Mouse (Mus musculus) liver, embryonic 15.5 days (tissue): ENCODE measurements around the gene Thrb. TPM values are rescaled to one million over a fixed set of nuclear protein-coding genes. Genes with fewer than 3 reads are reported as not detected.

Source experiments
- ATAC-seq: fragments of 200-750 bp; cut with Nextera tagmentation; 2 replicates; pipeline ENCODE4 v1.8.0; 2017; ENCODE audit warnings: moderate number of reproducible peaks, mild to moderate bottlenecking, moderate library complexity; ENCODE audit not compliant: insufficient read depth
- H3K27ac ChIP-seq: fragments of 300-500 bp; sonication (generic); replicated peaks from 2 replicates; pipeline ENCODE4 v1.5.1; 2015; ENCODE audit warnings: mild to moderate bottlenecking, inconsistent platforms
- H3K27me3 ChIP-seq: fragments of 300-500 bp; sonication (generic); 2 replicates; pipeline ENCODE4 v1.6.1; 2015; ENCODE audit warnings: mild to moderate bottlenecking, inconsistent platforms
- H3K36me3 ChIP-seq: fragments of 300-500 bp; sonication (generic); replicated peaks from 2 replicates; pipeline ENCODE4 v1.6.1; 2015; ENCODE audit warnings: moderate library complexity, mild to moderate bottlenecking, inconsistent platforms
- H3K4me1 ChIP-seq: fragments of 300-500 bp; sonication (generic); replicated peaks from 2 replicates; pipeline ENCODE4 v1.6.1; 2015; ENCODE audit warnings: inconsistent platforms
- H3K4me2 ChIP-seq: fragments of 300-500 bp; sonication (generic); 2 replicates; pipeline ENCODE4 v1.6.1; 2015; ENCODE audit warnings: moderate library complexity, mild to moderate bottlenecking, inconsistent platforms
- H3K4me3 ChIP-seq: fragments of 300-500 bp; sonication (generic); replicated peaks from 2 replicates; pipeline ENCODE4 v1.5.1; 2015; ENCODE audit warnings: mild to moderate bottlenecking, inconsistent platforms
- H3K9ac ChIP-seq: fragments of 300-500 bp; sonication (generic); 2 replicates; pipeline ENCODE4 v1.6.1; 2015; ENCODE audit warnings: moderate library complexity, mild to moderate bottlenecking, inconsistent platforms
- H3K9me3 ChIP-seq: fragments of 300-500 bp; sonication (generic); replicated peaks from 2 replicates; pipeline ENCODE4 v1.6.1; 2016; ENCODE audit warnings: inconsistent platforms
- WGBS: fragments of 180-500 bp; shearing (Covaris S2); methylation state at CpG from one replicate; pipeline ENCODE4 v1.1.7; 2015; ENCODE audit warnings: mixed read lengths; ENCODE audit not compliant: insufficient replicate concordance; 5-methylcytosine and 5-hydroxymethylcytosine counted together
- polyA plus RNA-seq: library from polyadenylated mRNA; unstranded; fragments of >200 nt; fragmentation: Nextera tagmentation; extraction: Ambion mirVana; gene quantifications from 2 replicates; pipeline ENCODE4 v1.2.1, GENCODE M21; 2015

Thrb gene
- polyA plus RNA-seq, 1 experiment from 2014 or later = 2.1 TPM

DNA sequence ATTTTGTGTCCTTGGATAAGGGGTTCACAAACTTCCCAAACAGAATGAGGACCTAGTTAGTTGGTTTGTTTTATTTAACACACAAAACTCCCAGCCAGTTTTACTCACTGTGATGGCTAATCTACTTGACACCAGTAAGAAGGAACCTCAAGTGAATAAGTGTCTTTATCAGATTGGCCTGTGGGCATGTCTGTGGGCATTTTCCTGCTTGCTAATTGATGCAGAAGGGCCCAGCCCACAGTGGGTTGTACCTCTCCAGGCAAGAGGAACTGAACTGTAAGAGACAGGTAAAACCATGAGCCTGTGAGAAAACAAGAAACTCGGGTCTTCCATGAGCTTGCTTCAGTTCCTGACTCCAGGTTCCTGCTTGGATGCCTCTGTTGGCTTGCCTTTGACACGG lies 215.9 kb downstream of the Thrb start:
- Histone ChIP-seq H3K27ac (no peak overlapping the region), H3K9me3 (no peaks in the 10 kb centered on the region), H3K4me1 (no peaks in the 10 kb centered on the region), H3K4me2 (no peak overlapping the region), H3K9ac (no peak overlapping the region), H3K4me3 (no peak overlapping the region), H3K36me3 (no peaks in the 10 kb centered on the region), H3K27me3 (no peaks in the 10 kb centered on the region)
- 16% methylated on average over 2 of the region's 2 CpGs for WGBS
- ATAC-seq = no peak

DNA sequence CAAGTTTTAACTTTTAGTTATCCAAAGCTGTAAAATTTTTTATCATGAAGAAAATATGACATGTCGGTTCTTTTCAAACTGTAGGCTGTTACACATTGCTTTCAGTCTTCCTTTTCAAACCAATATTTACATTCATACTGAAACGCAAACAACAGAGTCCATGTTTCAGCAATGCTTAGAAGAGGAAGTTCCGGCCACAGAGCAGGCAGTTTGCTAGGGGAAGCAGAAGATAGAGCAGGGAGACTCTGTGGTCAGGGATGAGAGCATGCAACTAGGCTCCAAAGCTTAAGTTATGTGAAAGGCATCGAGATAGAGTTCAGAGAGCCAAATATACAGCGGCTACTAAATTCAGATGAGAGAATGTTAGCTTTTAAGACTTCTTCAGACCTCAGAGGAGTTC lies 219.4 kb downstream of the Thrb start:
- no peak overlapping the region for H3K4me2 ChIP-seq
- no peak overlapping the region; the same call in 1 of the 2 replicates for H3K27ac ChIP-seq

DNA sequence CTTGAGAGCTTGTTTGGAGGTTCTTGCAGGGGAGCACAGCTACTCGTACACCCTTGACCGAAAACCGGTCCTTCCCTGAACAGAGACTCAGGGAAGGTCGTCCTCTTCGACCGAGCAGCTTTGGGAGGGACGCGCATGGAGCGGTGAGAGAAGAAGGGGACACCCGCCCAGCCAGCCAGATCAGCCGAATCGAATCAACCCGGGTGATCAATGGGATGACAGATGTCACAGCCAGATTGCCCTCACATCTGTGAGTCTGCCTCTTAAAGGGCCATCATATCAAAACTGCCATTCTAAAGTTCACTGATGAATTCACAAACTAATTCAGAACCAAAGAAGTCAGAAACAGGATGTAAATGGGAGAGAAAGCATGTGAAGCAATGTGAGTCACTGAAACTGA lies 224.8 kb downstream of the Thrb start:
- no peak overlapping the region for H3K9ac ChIP-seq
- H3K27ac ChIP-seq = no peak overlapping the region
- H3K4me1 ChIP-seq = no peaks in the 10 kb centered on the region
- no peaks in the 10 kb centered on the region for H3K9me3 ChIP-seq
- 67% methylated on average over 13 of the region's 13 CpGs for WGBS
- no peaks in the 10 kb centered on the region for H3K36me3 ChIP-seq
- no peak for ATAC-seq
- H3K4me2 ChIP-seq = no peak overlapping the region
- no peak overlapping the region for H3K4me3 ChIP-seq
- H3K27me3 ChIP-seq = no peaks in the 10 kb centered on the region

More for the DNA sequence above, 219.4 kb downstream of the Thrb start:
- no peak for ATAC-seq
- no peak overlapping the region for H3K4me3 ChIP-seq
- H3K27me3 ChIP-seq = no peaks in the 10 kb centered on the region
- no peaks in the 10 kb centered on the region for H3K36me3 ChIP-seq
- H3K4me1 ChIP-seq = no peaks in the 10 kb centered on the region
- no peak overlapping the region for H3K9ac ChIP-seq
- H3K9me3 ChIP-seq = no peaks in the 10 kb centered on the region
- 20% methylated on average over 5 of the region's 5 CpGs for WGBS

DNA sequence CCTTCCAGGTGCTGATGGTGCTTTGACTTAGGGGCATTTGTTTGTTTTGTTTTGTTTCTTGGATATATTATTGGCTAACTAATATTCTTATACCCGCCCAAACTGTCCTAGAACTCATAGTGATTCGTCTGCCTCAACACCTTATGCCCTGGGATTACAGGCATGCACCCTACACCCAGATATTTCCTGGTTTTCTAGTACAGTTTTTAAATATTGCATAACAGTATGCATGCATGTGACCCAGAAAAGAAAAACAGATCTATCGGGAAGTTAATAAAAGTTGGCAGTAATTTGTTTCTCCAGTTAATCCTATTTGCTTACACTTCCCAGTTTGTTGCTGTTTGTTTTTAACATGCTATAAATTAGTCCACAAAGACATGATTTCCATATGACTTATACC lies 225.3 kb downstream of the Thrb start:
- Histone ChIP-seq H3K9me3 (no peaks in the 10 kb centered on the region), H3K4me2 (no peak overlapping the region), H3K4me1 (no peaks in the 10 kb centered on the region), H3K27ac (no peak overlapping the region), H3K9ac (no peak overlapping the region), H3K36me3 (no peaks in the 10 kb centered on the region), H3K27me3 (no peaks in the 10 kb centered on the region), H3K4me3 (no peak overlapping the region)
- WGBS = 50% methylated on average over 3 of the region's 3 CpGs
- no peak for ATAC-seq

DNA sequence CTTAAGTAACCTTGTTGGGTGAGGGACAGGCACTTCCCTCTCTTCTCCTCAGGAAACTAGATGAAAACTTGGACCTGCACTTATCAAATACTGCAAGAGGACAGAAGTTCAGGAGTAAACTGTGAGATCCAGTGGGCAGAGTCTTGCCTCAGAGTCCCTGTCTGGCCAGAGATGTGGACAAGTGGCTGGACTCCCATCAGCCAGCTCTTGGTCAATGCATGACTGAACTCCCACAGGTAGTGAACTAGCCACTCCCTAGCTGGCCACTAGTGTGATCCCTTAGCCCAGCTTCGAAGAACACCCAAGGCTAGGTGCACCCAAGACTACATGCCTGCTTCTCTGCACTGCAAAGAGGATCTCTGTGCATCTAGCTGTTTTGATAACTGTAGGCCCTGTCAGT lies 234.7 kb downstream of the Thrb start:
- ATAC-seq = no peak
- Histone ChIP-seq H3K4me3 (no peak overlapping the region), H3K27me3 (no peaks in the 10 kb centered on the region), H3K4me2 (no peak overlapping the region), H3K36me3 (no peaks in the 10 kb centered on the region), H3K9me3 (no peaks in the 10 kb centered on the region), H3K4me1 (no peaks in the 10 kb centered on the region), H3K27ac (no peak overlapping the region), H3K9ac (no peak overlapping the region)
- 50% methylated on average over 1 of the region's 1 CpGs for WGBS

DNA sequence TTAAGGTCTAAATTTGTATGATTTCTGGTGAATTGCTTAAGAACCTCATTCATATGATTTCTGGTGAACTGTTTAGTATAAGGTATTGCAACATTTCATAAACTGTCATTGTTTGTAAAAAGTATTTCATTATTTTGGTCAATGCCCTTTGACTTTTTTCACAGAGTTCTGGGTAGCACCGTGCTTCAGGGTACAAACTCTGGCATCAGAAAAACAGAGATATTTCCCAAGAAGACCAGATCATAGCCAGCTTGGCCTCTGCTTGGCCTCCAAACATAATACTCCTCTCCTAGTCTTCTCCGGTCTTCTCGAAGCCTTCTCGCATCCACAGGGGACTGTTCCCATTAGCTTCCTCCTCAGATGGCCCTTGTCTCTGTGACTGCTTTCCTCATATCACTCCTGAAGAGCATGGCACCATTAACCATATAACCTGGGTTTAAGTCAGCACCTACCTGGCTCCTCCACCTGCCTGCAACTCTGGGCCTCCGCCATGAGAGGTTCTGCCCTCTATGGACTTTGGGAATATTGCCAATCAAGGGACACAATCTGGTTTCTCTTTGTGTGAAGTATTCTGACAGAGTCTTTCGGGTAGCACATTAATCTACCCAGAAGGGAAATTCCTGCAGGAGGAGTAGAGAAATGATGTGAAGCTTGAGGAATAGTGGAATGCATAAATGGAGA lies 239.8 kb downstream of the Thrb start:
- Histone ChIP-seq H3K4me2 (no peak overlapping the region), H3K27me3 (no peaks in the 10 kb centered on the region), H3K27ac (no peak overlapping the region), H3K9ac (no peak overlapping the region), H3K36me3 (no peaks in the 10 kb centered on the region), H3K9me3 (no peaks in the 10 kb centered on the region), H3K4me1 (no peaks in the 10 kb centered on the region), H3K4me3 (no peak overlapping the region)
- WGBS = 66% methylated on average over 6 of the region's 6 CpGs
- no peak for ATAC-seq

DNA sequence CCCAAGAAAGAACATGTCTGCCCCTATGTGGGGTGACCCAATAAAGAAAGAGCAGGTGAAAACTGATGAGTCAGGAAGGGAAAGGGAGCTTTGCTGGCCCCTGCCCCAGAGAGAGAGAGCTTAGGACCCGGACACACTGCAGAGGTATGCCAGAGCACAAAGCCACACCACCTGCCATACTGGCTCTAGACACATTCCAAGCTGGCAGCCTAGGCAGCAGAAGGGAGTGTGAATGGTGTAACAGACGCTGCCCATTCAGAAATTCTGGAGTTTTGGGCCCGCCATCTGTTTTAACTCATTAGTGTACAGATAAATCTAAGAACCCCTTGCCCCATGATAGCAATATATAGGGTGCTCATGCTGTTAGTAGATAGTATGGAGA lies 240.3 kb downstream of the Thrb start:
- ATAC-seq = no peak
- WGBS = 60% methylated on average over 3 of the region's 3 CpGs
- Histone ChIP-seq H3K4me1 (no peaks in the 10 kb centered on the region), H3K9me3 (no peaks in the 10 kb centered on the region), H3K4me3 (no peak overlapping the region), H3K4me2 (no peak overlapping the region), H3K9ac (no peak overlapping the region), H3K36me3 (no peaks in the 10 kb centered on the region), H3K27me3 (no peaks in the 10 kb centered on the region), H3K27ac (no peak overlapping the region)

DNA sequence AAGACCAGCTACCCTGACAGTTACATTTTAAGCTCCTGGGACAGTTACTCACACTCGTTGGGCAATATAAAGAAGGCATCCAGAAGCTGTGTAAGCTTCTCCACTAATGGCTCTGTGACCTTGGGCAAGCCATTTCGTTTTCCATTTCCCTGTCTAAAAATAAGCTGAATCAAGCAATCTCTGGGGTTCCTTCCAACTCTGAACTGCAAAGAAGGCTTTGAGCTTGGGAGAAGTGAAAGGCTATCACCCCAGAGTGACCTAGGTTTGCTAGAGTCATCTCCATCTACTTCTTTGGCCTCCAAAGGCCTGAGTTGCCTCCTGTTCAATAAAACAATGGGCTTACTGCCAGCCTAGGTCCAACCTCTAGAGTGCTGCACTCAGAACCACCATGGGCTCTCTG lies 242.4 kb downstream of the Thrb start:
- Histone ChIP-seq H3K9ac (no peak overlapping the region), H3K9me3 (no peaks in the 10 kb centered on the region), H3K4me2 (no peak overlapping the region), H3K27ac (no peak overlapping the region), H3K36me3 (no peaks in the 10 kb centered on the region), H3K4me1 (no peaks in the 10 kb centered on the region), H3K27me3 (no peaks in the 10 kb centered on the region), H3K4me3 (no peak overlapping the region)
- no peak for ATAC-seq
- WGBS = 43% methylated on average over 2 of the region's 2 CpGs

DNA sequence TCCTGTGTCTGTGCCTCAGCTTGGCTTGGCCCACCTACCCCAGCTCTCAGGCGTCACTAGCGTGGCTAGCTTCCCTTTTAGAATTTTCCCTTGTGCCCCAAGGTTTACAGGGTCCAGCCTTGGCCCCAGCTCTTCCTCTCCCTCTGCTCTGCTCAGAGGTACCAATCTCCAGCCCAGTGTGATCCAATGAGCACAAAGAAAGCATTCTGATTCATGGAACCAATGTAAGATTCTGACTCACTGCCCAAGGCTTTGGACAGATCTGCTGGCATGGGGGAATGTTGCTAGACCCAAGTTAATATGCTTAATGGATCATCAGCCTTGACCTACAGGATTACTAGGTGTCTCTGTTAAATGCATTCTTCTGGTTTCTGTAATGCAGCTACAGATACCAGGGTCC lies 243.1 kb downstream of the Thrb start:
- no peak overlapping the region for H3K4me2 ChIP-seq
- 26% methylated on average over 2 of the region's 2 CpGs for WGBS
- H3K9ac ChIP-seq = no peak overlapping the region
- no peaks in the 10 kb centered on the region for H3K4me1 ChIP-seq
- no peaks in the 10 kb centered on the region for H3K9me3 ChIP-seq
- no peak for ATAC-seq
- no peaks in the 10 kb centered on the region for H3K36me3 ChIP-seq
- no peak overlapping the region for H3K4me3 ChIP-seq
- no peaks in the 10 kb centered on the region for H3K27me3 ChIP-seq
- no peak overlapping the region for H3K27ac ChIP-seq

DNA sequence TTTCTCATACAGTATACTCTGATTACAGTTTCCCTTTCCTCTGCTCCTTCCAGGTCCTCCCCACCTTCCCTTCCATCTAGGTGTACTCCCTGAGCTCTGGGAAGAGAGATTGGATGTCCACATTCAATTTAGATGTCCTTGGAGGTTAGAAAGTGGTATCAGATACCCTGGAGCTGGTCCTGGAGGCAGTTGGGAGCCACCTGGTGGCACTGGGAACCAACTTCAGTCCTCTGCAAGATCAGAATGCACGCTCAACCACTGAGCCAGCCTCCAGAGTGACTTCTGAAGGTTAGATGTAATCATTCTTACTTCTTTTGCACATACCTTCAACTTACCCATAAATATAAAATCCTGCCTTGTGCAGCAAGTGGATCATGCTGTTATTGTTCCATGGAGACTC lies 244.5 kb downstream of the Thrb start:
- Histone ChIP-seq H3K4me3 (no peak overlapping the region), H3K27ac (no peak overlapping the region), H3K9me3 (no peaks in the 10 kb centered on the region), H3K36me3 (no peaks in the 10 kb centered on the region), H3K4me2 (no peak overlapping the region), H3K27me3 (no peaks in the 10 kb centered on the region), H3K9ac (no peak overlapping the region), H3K4me1 (no peaks in the 10 kb centered on the region)
- WGBS = 43% methylated on average over 1 of the region's 1 CpGs
- ATAC-seq = no peak

DNA sequence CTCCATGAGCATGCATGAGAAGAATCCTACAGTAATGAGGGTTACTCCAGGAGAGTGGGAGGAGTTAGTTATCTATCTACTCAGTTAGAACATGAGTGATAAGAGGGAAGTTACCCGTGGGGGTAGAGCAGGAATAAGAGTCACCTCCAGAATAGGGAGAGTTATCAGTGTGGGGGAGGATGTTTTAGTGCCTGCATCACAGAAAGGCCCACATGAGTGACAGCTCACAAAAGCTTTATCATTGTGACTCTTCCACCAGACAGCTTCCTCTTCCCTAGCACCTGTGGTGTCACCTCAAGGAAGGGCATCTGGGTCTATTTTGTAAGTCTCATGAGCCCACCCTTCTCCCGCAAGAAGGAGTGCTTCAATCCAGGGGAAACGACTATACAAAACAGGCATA lies 245.6 kb downstream of the Thrb start:
- Histone ChIP-seq H3K4me1 (no peaks in the 10 kb centered on the region), H3K9me3 (no peaks in the 10 kb centered on the region), H3K4me2 (no peak overlapping the region), H3K4me3 (no peak overlapping the region), H3K27me3 (no peaks in the 10 kb centered on the region), H3K9ac (no peak overlapping the region), H3K36me3 (no peaks in the 10 kb centered on the region), H3K27ac (no peak overlapping the region)
- ATAC-seq = no peak
- 25% methylated on average over 3 of the region's 3 CpGs for WGBS

DNA sequence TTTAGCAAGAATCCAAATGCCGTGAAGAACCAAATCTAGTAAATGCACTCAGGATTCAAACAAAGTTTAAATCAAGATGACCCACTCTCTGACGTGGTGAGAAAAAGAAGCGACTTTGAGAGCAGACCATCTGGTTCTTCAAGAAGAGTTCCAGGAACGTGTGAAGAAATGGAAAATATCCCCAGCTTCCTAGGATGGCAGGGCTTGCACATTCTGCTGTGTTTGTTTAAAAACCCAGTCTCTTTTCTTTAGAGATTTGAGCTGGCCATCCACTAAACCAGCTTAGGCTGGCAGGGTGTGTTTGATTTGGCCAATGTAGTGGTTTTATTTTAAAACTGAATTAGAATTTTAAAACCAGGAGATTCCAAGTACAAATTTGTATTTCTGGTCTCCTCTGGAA lies 246.9 kb downstream of the Thrb start:
- 45% methylated on average over 4 of the region's 4 CpGs for WGBS
- Histone ChIP-seq H3K9ac (no peak overlapping the region), H3K27ac (no peak overlapping the region), H3K27me3 (no peaks in the 10 kb centered on the region), H3K9me3 (no peaks in the 10 kb centered on the region), H3K4me3 (no peak overlapping the region), H3K36me3 (no peaks in the 10 kb centered on the region), H3K4me2 (no peak overlapping the region), H3K4me1 (no peaks in the 10 kb centered on the region)
- ATAC-seq = no peak
